Mouse (Mus musculus): ENCODE data around the gene Adamts2.
A peak's percentile ranks its signal among the peaks of the same experiment; 100 is the strongest.

Gene Adamts2

GRCm38 (mm10) chr11:50850177-50850735, 248.4 kb downstream of the Adamts2 start, which contains the start of gene Grm6:
Gene Grm6, plus strand, starts transcription at chr11:50850685.
- peak; percentile 37 to 60 for DNase-seq

DNA sequence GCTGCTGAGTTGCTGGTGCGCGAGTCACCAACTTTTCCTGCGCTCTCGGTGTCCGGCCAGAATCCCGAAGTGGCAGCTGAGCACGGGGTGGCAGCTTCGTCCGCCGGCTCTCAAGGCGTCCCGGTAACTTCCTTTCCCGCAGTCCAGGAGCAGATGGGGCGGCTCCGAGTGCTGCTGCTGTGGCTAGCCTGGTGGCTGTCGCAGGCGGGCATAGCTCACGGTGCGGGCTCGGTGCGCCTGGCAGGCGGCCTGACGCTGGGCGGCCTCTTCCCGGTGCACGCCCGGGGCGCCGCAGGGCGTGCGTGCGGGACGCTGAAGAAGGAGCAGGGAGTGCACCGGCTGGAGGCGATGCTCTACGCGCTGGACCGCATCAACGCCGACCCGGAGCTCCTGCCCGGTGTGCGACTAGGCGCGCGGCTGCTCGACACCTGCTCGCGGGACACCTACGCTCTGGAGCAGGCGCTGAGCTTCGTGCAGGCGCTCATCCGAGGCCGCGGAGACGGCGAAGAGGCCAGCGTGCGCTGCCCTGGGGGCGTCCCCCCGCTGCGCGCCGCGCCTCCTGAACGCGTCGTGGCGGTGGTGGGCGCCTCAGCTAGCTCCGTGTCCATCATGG, 249.2 kb downstream of the Adamts2 start:
- DNase-seq = no peak

Data from thymus, adult 18-20 months (tissue).